Mouse (Mus musculus) lung, postnatal 25 days (tissue): ENCODE measurements around the gene Ikbip.

Source experiments
- DNase-seq: peaks from one replicate; pipeline ENCODE4 v3.0.0; 2022; ENCODE audit warnings: low spot score

The Ikbip gene

GRCm38 (mm10) chr10:91082550-91083392, at the start of gene Ikbip, which contains the start of gene Apaf1:
Gene Ikbip, plus strand, starts transcription at chr10:91082940.
Gene Apaf1, minus strand, starts transcription at chr10:91082770.
- peak; percentile 99 for DNase-seq

GRCm38 (mm10) chr10:91033942-91034341, 48.8 kb upstream of the Ikbip start:
- DNase-seq = peak; percentile 36

- DNase-seq = no peak
Observed at GRCm38 (mm10) chr10:91049696-91050095, 33.0 kb upstream of the Ikbip start.

GRCm38 (mm10) chr10:91051156-91051555, 31.6 kb upstream of the Ikbip start:
- DNase-seq = no peak

DNA sequence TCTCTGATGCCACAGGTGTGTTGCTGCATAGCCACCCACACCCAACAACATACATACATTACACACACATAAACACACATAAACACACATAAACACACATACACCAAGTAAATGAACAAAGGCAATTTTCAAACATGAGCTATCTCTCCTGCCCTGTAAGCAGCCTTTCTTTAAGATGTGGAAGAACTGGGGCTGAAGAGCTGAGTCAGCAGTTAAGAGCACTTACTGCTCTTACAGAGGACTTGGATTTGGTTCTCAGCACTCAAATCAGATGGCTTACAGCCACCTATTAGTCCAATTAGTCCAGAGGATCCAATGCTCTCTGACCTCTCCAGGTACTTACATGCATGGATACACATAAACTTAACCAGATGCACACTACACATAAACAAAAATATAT, 30.0 kb upstream of the Ikbip start:
- no peak for DNase-seq

DNA sequence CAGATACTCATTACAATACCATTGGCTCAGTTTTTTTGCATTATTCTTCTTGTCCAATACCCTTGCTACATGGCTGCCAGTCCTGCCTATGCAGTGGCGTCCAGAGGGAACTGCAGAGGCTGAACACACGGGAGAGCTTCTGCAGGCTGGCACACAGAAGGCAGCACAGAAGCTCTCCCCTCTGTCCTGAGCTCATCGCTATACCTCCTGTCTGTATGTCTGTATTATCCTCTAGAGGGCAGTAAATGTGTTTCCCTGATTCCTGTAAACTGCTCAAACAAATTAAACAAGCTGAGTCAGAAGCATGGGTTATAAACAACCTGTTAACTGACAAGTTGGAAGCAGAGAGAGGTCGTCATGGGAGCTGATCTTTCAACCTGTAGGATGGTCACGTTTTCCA, 22.0 kb upstream of the Ikbip start:
- DNase-seq = no peak

DNA sequence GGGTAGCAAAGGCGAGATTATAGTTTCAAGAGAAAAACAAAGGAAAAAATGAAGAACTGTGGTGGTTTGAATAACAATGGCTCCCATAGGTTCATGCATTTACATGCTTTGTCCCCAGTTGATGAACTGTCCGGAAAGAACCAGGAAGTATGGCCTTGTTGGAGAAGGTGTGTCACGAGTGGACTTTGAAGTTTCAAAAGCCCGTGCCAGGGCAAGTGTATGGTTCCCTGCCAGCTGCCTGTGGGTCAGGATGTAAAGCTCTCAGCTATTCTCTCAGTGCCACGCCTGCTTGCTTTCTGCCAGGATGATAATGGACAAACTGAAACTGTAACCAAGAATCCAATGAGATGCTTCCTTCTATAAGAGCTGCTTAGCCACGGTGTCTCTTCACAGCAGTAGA, 20.4 kb upstream of the Ikbip start:
- DNase-seq = no peak

GRCm38 (mm10) chr10:91071768-91072167, 11.0 kb upstream of the Ikbip start:
- DNase-seq = no peak

GRCm38 (mm10) chr10:91073345-91073744, 9.4 kb upstream of the Ikbip start:
- peak; percentile 41 for DNase-seq

GRCm38 (mm10) chr10:91076667-91077066, 6.1 kb upstream of the Ikbip start:
- no peak for DNase-seq

GRCm38 (mm10) chr10:91080540-91080939, 2.2 kb upstream of the Ikbip start:
- no peak for DNase-seq

GRCm38 (mm10) chr10:91081959-91082507, 707 bp upstream of the Ikbip start:
- peak; percentile 18 for DNase-seq

DNA sequence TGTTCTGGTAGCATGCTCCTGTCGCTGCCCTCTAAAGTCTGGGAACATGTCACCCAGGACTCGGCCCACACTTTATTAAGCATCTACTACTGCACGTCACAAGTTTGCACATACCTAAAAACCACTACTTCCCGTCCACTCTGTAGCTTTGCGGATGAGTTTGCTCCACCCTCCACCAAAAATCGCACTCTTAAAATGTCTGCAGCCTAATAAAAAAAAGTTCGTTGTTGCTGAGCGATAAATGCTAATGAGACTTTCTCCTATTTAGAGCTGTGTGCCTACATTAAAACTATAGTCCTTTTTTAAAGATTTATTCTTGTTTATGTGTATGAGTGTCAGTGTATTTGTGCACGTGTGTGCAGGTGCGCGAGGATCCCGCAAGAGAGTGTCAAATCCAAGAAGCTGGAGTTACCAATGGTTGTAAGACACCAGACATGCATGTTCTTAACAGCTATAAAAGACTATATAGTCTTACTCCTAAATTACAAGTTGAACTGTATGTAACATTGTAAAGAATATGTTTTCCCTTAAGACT, 720 bp downstream of the Ikbip start:
- DNase-seq = no peak

DNA sequence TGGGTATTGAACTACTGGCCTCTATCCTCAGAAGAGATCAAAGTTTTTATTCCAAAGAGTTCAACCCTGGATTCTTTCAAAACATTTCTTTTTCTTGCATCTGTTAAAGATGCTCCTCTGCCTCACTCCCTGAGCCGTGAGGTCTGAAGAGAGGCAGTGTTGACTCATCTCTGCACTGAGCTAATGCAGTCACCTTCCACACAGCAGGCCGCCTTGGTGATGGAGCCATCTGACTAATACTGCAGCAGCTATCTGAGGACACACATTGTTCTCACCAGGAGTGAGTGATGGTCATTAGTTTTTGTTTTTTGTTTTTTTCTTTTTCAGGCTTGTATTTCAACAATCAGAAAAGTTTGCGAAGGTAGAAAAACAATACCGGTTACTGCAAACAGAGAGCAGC, 10.1 kb downstream of the Ikbip start:
- DNase-seq = no peak

DNA sequence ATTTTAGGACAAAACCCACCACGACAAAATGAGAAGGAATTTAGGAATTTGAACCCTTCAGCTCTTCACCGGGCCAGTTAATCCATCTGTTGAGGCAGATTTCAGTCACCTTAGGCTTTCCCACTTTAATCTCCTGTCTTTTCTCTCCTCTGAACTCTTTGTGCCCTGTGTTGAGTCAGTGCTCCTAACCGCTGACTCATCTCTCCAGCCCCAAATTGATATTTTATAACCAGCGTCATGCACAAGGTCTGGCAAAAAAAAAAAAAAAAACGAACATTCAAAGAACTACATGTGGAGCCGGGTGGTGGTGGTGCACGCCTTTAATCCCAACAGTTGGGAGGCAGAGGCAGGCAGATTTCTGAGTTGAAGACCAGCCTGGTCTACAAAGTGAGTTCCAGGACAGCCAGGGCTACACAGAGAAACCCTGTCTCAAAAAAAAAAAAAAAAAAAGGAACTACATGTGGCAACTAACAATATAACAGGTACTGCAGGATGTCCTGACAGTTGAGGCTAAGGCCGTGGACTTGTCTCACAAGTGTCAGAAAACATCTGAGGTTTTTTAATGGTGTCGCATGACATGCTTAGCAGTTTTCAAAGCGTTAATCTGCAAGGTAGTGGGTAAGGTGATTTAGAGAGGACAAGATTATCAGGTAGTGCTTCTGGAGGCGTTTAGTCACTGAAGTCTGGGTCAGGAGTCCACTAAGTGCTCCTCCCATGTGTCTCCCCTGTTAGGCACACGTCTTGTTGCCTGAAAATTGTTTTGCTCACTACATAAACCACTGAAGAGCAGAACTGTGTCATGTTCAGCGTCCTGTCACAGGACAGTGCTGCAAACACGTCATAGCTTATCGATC, 11.7 kb downstream of the Ikbip start:
- no peak for DNase-seq

DNA sequence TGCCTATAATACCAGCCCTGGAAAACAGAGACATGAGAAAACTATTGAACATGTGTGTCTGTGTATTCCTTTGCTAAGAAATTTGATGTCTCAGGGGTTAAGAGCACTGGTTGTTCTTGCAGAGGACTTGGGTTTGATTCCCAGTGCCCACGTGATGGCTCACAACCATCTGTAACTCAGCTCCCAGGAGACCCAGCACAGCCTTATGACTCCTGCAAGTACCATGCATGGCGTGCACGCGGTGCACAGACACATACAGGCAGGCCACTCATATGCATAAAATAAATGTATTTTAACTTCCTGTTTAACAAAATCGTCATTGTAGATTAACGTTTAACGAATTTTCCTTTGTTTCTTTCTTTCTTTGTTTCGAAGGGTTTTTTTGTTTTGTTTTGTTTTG, 15.3 kb downstream of the Ikbip start:
- DNase-seq = no peak

DNA sequence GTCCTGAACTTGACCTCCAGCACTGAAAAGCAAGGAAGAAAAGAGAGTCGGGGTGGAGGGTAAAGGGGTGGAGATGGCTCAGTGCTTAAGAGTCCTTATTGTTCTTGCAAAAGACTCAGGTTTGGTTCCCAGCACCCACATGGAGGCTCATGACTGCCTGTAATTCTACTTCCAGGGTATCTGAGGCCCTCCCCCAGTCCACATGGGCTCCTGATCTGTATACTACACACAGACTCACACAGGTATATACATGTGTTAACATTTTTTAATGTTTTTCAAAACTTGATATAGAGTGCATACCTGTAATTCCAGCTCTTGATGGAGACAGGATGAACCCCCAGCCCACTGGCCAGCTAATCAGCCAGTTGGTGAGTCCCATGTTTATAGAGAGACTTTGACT, 17.4 kb downstream of the Ikbip start:
- DNase-seq = no peak

- DNase-seq = no peak
Observed at GRCm38 (mm10) chr10:91101936-91102335, 19.2 kb downstream of the Ikbip start.

GRCm38 (mm10) chr10:91102799-91103590, 20.3 kb downstream of the Ikbip start:
- DNase-seq = no peak

DNA sequence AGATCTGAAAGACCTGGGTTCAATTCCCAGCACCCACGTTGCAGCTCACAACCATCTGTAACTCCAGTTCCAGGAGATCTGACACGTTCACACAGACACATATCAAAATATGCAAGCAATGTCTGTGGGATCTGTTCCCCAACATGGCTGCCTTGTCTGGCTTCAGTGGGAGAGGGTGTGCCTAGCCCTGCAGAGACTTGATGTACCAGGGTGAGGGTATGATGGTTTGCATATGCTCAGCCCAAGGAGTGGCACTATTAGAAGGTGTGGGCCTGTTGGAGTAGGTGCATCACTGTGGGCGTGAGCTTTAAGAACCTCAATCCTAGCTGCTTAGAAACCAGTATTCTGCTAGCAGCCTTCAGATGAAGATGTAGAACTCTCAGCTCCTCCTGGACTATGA, 23.2 kb downstream of the Ikbip start:
- no peak for DNase-seq

DNA sequence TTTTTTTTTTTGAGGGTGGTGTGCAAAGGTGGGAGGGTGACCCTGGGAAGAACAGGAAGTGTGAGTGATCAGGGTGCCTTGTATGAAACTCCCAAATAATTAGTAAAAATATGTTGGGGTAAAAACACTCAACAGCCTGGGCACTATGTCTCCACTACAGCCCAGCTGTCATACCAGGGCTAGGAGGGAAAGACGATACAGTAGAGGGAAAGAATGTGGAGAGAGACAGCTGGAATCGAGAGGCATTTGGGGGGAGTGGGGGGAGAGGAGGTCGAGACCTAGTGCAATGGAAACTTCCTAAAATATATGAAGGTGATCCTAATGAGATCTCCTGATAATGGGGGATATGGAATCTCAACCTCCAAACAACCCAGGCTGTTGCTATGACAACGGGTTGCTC, 27.1 kb downstream of the Ikbip start:
- no peak for DNase-seq

GRCm38 (mm10) chr10:91116958-91117357, 34.2 kb downstream of the Ikbip start:
- no peak for DNase-seq
